Mouse (Mus musculus) adrenal gland, postnatal 4 days (tissue): ENCODE measurements around the gene Fgf13. TPM values are rescaled to one million over a fixed set of nuclear protein-coding genes. Genes with fewer than 3 reads are reported as not detected.

ENCODE experiments used
- DNase-seq, 2 experiments: peaks; one replicate each; pipeline ENCODE4 v3.0.0; 2021 to 2022; ENCODE audit warnings: low spot score in 2 of 2, mixed read lengths in 2 of 2
- total RNA-seq, 2 experiments: library from RNA; stranded (reverse); gene quantifications; 2 replicates each; pipeline ENCODE4 v1.2.3; 2021

Gene Fgf13
- total RNA-seq, 2 experiments from 2014 or later = 4.1 to 4.5 TPM

DNA sequence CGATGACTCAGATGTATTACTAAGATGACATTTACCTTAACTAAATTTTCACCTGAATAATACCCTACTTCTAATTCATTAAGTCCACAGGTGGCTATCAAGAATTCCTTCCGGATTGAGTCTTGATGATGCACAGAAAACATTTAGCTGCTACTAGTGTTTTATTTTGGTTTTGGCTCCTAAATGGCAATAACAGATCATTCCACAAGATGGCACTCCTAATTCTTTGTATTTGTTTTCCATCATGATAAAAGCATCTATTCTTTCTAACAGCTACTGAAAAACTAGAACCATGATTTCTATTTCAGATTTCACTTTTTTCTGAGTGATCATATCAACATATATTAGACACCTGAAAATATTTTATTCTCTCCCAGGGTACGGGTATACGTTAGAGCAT is 373.7 kb downstream of the Fgf13 start:
- DNase-seq = no peak

DNA sequence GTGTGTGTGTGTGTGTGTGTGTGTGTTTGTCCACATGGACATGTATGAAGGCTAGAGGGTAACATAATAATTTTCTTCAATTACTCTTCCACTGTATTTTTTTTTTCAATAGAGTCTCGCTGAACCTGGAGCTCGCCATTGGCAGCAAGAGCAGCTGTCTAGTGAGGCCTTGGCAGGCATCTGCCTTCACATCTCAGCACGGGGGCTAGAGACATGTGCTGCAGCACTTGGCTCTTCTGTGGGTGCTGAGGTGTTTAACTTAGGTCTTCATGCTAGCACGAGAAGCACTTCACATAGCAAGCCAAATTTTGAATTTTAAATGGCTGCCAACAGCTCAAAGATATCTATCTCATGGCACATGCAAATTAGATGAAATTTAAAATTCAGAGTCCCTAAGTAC is 380.9 kb downstream of the Fgf13 start:
- DNase-seq = no peak

DNA sequence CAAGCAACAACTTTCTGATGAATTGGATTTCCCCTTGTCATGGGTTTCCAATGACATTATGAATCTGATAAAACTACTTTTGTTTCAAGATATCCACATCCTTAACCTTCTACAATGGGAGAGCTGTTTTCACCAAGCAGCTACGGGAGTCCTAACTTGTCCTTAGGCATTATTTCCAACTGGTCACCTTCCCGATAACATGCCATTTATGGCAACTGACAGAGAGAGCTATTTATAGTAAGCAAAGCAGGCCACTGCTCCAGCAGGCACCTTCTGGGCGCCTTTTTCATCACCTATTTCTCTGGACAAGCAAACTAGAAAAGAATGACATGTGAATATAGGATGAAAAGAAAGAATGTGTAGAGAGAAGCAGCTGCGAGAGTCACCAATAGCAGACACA is 385.5 kb downstream of the Fgf13 start:
- DNase-seq = no peak

DNA sequence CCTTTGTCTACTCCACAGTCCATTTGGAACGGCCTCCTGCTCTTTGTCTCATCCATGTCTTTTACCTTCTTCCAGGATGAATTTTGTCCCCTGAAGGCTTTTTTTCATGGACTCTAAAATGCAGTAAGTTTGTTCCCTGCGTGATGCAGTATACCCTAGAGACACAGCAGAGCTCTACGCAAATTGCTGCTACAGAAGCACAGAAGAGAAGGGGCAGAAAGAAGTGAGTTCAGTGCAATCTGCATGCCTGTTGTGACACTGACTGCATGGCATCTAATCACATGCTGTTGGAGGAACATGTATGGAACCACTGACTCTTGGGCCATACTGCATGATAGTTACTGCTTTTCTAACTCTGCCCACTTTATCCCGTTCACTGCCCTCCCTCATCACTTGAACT is 388.2 kb downstream of the Fgf13 start:
- DNase-seq = no peak

DNA sequence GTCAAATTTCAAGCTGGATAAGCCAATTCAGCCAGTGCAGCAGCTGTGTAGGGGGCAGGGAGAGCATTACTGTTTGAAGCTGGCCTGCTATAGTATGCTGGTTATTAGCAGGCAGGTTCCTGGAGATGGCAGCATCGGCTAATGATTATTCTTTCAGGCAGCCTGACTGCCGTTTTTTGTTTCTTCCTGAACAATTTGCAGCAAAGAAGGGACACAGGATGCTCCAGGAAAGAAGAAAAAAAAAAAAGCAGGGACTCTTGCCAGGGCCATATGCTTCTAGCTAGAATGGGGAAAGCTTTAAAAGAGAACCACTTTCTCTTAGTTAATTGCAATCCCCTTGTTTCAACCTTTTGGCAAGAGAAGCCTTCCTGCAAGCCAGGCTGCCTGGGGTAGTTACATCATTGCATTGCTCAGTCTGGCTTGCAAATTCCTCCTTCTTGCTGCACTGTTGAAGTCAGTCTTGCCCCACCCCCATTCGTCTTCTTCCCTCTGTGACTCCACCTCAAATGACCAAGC is 388.7 kb downstream of the Fgf13 start:
- no peak for DNase-seq

DNA sequence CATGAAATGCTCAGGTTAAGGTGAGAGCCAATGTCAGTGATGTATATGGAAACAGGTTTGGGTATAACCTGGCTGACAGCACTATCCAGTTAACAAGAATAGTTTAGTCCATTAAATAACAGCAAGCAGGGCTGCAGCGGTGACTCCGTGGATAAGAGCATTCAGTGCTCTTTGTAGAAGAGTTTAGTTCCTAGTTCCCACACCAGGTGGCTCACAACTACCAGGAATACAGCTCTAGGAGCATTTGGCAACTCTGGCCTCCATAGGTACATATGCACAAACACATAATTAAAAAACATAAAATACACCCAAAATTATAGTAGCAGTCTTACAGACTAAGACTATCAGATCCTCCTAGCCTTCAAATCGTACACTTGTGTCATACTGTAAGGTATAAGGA is 390.2 kb downstream of the Fgf13 start:
- DNase-seq = no peak

DNA sequence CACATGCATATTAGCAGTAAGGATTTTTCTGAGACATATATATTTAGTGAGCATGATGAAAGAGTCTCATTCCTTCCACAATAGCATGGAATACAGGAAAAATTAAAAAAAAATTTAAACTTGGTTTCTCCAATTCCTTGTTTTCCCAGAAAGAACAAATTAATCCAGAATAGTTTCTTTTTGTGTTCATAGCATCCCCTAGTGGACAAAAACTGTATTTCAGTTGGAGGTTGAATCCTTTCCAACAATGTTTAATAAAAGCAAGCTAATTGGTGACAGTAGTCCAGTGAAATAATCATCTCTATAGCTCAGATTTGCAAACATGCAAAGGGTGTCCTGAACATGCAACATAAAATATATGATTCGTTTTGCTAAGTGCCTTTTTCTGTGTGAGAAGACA is 395.7 kb downstream of the Fgf13 start:
- DNase-seq = no peak

DNA sequence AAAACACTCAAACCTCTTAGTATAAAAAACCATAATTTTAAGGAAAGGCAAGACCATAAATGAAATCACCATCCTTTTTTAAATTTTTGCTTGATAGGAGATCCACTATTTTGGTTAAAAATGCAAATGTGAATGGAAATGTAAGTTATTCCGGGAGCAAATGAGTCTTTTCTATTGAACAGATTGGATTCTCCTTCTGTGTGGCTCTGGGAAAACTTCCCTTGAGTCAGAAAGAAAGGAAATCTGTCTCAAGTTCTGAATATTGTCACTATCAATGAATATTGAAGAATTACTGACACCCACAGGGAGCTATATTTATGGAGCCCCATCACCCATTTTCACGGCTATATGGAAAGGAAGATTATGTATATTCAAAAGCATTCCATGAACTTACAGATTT is 401.1 kb downstream of the Fgf13 start:
- DNase-seq = no peak

DNA sequence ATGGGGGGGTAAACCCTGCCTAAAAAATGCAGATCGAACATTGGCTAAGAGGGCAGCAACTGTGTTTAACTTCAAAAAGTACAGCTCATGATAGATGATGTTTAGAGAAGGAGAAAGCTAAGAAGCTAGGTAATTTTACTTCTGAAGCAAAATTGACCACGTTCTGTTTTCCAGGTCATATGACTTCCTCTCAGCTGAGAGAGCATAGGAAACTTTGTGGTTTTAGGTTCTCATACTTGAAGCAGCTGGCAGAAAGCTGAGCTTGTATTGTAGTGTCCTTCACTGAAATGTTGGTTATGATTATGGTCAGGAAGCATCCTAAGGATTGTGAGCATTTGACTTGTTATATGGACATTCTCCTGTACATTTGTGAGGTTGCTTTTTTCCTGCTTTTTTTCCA is 425.9 kb downstream of the Fgf13 start:
- no peak for DNase-seq

DNA sequence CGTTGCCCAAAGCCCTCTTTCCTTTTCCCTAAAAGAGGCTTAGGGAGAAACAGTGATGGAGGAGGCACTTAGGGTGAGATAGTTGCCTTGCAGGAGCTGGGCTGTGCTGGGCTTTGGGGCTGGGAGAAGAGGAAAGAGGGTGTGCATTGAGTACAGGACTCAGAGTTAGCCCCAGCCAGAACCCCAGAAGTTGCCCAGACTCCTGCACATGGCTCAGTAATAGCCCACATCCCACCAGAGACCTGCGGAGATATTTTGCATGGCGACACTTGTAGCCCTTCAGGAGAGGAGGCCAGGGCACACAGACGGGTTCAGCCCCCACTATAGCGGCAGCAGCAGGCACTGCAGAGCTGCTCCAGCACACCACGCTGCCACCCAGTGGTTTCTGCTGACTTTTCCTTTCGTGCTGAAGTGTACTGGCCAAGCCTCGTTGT is 432.9 kb downstream of the Fgf13 start:
- DNase-seq = no peak

DNA sequence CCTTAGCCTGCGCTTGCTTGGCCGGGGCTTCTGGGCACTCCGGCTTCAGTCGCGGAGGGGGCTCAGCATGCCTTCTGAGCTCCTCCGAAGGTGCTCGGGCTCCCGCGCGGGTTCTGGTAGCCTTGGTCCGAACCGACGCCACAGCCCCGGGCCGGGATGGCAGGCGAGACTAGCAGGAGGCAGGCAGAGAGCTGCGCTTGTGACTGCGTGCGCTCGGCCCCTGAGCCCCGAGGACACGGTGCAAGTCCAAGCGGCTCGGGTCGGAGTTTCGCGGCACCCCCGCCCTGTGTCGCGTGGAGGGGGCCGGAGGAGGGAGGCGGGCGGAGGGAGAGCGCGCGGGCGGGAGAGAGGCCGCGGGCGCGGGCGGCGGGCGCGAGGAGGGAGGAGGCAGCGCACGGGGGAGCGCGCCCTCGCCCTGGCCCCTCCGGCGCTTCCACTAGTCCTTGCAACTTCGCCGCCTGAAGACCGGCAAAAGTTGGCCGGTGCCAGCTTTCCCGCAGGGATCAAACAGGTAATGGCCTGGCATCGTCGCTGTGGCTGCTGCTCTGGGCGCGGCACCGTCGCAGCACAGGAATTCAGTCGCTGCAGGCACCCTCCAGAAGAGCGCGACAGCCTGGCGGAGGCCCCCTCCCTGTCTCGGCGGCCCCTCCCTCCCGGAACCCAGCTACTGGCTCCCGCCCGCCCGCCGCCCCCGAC is 433.6 kb downstream of the Fgf13 start:
- DNase-seq = no peak

DNA sequence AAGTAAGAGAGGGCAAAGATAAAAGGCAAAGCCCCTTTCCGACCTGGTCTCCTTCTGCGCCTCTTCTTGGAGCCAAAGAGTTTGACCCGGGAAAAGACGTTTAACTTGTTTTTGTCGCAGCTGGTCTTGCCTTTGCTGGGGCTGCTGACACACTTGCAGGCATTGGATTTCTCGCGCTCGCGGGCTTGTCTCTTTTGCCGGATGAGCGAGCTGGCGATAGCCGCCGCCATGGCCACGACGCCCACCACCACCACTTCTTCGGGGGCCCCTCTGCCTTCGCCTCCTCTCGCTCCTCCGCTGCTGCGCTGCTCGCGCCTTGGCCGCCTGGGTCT is 434.1 kb downstream of the Fgf13 start:
- no peak for DNase-seq

DNA sequence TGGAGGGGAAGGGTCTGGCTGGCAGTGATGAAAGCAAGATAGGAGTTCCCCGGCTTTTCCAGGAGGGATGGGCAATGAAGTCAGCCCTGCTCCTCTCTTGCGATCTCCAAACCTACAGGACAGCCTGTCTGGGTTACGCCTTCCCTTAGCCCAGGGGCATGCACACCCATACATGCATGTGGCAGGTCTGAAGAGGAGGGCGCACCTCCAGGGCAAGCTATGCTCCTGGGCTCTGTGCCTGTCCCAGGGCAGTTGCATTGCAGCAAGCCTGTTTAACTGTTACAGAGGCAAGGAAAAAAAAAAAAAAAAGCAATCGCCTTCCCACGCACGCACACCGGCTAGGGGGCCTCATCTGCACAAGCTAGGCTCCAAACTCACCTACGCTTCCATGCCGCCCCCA is 434.5 kb downstream of the Fgf13 start:
- no peak for DNase-seq

DNA sequence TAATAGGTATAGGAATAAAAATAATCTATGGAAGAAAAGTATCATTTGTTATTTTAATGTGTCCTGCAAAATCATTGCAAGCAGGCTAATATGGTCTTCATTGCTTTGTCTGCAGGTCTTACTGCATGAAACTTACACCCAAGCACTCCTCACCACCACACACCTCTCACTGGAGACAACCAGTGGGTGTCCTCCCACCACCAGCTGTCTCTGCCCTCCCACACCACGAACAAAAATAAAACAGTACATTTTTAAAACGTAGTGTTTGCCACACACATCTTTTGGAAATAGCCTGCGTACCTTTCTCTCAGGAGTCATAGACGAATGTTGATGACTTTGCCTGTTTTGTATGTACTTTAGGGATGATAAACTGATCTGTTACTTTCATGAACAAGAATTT is 441.2 kb downstream of the Fgf13 start:
- no peak for DNase-seq

DNA sequence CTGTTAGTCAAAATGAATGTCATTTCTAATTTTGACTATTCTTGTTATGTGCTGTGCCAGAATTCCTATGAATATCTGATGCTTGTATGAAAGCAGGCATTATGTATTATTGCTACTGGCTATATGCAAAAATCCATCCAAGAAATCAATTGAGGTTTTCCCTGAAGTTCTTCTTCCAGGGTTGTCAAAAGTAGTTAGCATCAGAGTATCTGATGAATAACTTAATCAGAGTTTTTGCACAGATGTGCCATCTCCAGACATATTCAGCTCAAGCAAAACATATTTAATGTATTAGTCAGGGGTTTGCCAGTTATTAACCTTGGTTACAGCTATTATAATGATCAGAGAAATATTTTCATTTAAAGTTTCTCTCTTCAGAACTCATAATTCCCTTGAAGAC is 454.7 kb downstream of the Fgf13 start:
- DNase-seq = no peak

DNA sequence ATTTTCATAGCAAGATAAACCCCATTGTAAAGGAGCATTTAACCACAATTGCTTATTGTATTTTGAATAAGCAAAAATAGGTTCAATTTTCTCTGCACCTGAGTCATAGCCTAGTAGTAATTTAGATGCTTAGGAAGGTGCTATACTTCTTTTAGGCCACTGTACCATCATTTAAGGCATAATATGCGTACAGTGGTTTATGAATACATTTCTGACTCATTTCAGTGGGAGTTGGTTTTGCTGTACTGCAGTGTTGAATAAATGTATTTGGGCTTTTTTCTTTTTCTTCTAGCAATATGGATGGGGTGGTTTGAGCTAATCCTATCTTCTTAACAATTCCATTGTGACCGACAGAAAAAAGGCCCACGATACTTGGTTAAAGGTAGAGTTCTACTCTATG is 481.9 kb downstream of the Fgf13 start:
- DNase-seq = no peak

DNA sequence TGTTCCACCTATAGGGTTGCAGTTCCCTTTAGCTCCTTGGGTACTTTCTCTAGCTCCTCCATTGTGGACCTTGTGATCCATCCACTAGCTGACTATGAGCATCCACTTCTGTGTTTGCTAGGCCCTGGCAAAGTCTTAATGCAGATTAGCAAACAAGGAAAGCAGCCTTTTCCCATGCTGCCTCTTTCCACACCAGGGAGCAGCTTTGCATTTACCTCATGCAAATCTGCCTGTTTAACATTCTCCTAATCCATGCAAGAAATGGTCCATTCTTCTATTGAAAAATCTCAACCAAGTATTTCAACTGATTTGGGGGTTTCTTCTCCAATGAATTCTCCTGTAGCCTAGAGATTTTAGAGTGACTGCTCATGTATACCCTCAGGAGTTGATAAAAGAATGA is 487.4 kb downstream of the Fgf13 start:
- DNase-seq = no peak

DNA sequence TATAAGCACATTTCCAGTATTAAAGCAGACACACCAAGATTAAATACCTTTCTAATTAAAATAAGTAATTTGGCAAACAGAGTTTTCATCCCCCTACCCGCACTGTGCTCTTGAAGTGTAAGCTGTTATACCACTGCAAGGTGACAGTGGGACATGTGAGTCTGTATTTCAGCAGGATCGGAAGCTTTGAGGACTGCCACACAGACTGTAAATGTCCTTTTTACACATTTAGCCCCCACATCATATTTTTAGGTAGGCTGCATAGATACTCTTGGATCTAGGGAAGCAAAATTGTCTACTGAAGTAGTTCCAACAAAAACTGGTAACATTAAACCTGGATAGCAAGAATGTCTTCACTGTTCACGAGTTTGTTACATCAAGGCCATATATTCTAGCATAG is 495.8 kb downstream of the Fgf13 start:
- no peak for DNase-seq

DNA sequence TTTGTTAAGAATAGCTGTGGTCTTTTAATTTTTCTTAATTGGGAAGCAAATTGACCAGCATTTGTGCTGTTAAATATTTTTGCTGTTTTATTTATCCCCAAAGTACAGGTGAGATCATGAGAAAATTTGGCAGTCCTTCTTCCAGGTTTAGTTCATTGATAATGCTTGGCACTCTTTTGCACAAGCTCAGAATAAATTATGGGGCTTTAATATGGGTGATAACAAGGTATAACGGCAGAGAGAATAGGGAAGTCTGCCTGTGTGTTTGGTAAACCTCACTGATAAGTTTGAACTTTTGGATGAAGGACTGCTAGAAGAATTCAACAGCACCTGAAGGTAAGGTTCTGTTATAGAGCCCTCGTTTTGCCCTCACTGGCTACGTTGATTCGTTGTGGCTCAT is 504.7 kb downstream of the Fgf13 start:
- DNase-seq = no peak

DNA sequence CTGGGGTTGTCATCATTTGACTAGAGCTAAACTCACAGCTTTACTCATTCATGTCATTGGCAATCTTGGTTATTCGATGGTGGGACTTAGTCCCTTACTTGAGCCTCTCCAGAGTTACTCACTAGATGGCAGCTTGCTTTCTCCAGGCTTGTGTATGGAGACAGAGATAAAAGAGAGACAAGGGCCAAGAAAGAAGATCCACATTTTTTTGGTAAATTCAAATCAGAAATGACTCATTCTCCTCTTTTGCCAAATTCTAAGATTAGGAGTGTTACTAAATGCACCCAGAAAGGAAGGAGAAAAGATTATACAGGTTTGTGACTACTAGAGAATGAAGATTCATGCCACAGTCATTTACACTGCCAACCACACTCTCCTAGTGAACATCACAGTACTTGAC is 532.9 kb downstream of the Fgf13 start:
- DNase-seq = no peak
